Mouse (Mus musculus): ENCODE data around the gene Fam20c. TPM values are rescaled to one million over a fixed set of nuclear protein-coding genes. Genes with fewer than 3 reads are reported as not detected.

Fam20c gene
- polyA plus RNA-seq, 1 experiment from 2014 or later = 3.4 TPM

GRCm38 (mm10) chr5:138755121-138755452 is 773 bp downstream of the Fam20c start:
- WGBS = under 1% methylated on average over 30 of the region's 34 CpGs
- Histone ChIP-seq H3K9ac (ENCODE audit: low read depth, low read length) (peak overlapping the region; percentile 86), H3K4me2 (ENCODE audit: low read depth, low read length) (peak overlapping the region; percentile 97), H3K9me3 (ENCODE audit: control insufficient read depth, low read length) (no peaks in the 10 kb centered on the region), H3K27me3 (replicated peaks; ENCODE audit: control insufficient read depth, insufficient read depth, low read length) (peaks cover 11% of the 10 kb centered on the region; the same call in 1 of the 2 replicates), H3K4me3 (ENCODE audit: low read length) (peak overlapping the region; percentile 69), H3K4me1 (ENCODE audit: control insufficient read depth, insufficient read depth, low read length) (peaks cover 25% of the 10 kb centered on the region), H3K27ac (ENCODE audit: low read length) (no peak overlapping the region), H3K36me3 (ENCODE audit: control insufficient read depth, insufficient read depth, low read length) (no peaks in the 10 kb centered on the region)
- ATAC-seq = no peak

GRCm38 (mm10) chr5:138755453-138756301 is 1.4 kb downstream of the Fam20c start:
- Histone ChIP-seq H3K4me2 (ENCODE audit: low read depth, low read length) (peak overlapping the region; percentile 97), H3K27ac (ENCODE audit: low read length) (0 out of 2 replicates have a peak overlapping the region, but pooled peaks have one; percentile 34), H3K9ac (ENCODE audit: low read depth, low read length) (peak overlapping the region; percentile 86), H3K4me1 (ENCODE audit: control insufficient read depth, insufficient read depth, low read length) (peaks cover 25% of the 10 kb centered on the region), H3K9me3 (ENCODE audit: control insufficient read depth, low read length) (no peaks in the 10 kb centered on the region), H3K4me3 (ENCODE audit: low read length) (peak overlapping the region; percentile 69), H3K27me3 (replicated peaks; ENCODE audit: control insufficient read depth, insufficient read depth, low read length) (peaks cover 11% of the 10 kb centered on the region; the same call in 1 of the 2 replicates), H3K36me3 (ENCODE audit: control insufficient read depth, insufficient read depth, low read length) (no peaks in the 10 kb centered on the region)
- WGBS = 1% methylated on average over 61 of the region's 61 CpGs
- peak; percentile 3 for ATAC-seq

- H3K4me3 ChIP-seq (ENCODE audit: low read length) = peak overlapping the region; percentile 69
- ATAC-seq = peak; percentile 18; the same call in 1 of the 2 replicates
- H3K9me3 ChIP-seq (ENCODE audit: control insufficient read depth, low read length) = no peaks in the 10 kb centered on the region
- H3K27me3 ChIP-seq (replicated peaks; ENCODE audit: control insufficient read depth, insufficient read depth, low read length) = peaks cover 11% of the 10 kb centered on the region; the same call in 1 of the 2 replicates
- peak overlapping the region; percentile 34; the same call in 1 of the 2 replicates for H3K27ac ChIP-seq (ENCODE audit: low read length)
- peak overlapping the region; percentile 86 for H3K9ac ChIP-seq (ENCODE audit: low read depth, low read length)
- H3K4me1 ChIP-seq (ENCODE audit: control insufficient read depth, insufficient read depth, low read length) = peaks cover 25% of the 10 kb centered on the region
- H3K36me3 ChIP-seq (ENCODE audit: control insufficient read depth, insufficient read depth, low read length) = no peaks in the 10 kb centered on the region
- WGBS = 17% methylated on average over 15 of the region's 15 CpGs
- H3K4me2 ChIP-seq (ENCODE audit: low read depth, low read length) = peak overlapping the region; percentile 97
Observed at GRCm38 (mm10) chr5:138756311-138757085, 2.2 kb downstream of the Fam20c start.

GRCm38 (mm10) chr5:138757135-138757534 is 2.8 kb downstream of the Fam20c start:
- peak overlapping the region; percentile 97 for H3K4me2 ChIP-seq (ENCODE audit: low read depth, low read length)
- WGBS = 53% methylated on average over 6 of the region's 6 CpGs
- no peak for ATAC-seq
- H3K27ac ChIP-seq (ENCODE audit: low read length) = peak overlapping the region; percentile 26; the same call in 1 of the 2 replicates
- H3K36me3 ChIP-seq (ENCODE audit: control insufficient read depth, insufficient read depth, low read length) = no peaks in the 10 kb centered on the region
- H3K4me3 ChIP-seq (ENCODE audit: low read length) = peak overlapping the region; percentile 69
- H3K4me1 ChIP-seq (ENCODE audit: control insufficient read depth, insufficient read depth, low read length) = peaks cover 25% of the 10 kb centered on the region
- H3K9ac ChIP-seq (ENCODE audit: low read depth, low read length) = no peak overlapping the region
- H3K27me3 ChIP-seq (replicated peaks; ENCODE audit: control insufficient read depth, insufficient read depth, low read length) = peaks cover 11% of the 10 kb centered on the region; the same call in 1 of the 2 replicates
- H3K9me3 ChIP-seq (ENCODE audit: control insufficient read depth, low read length) = no peaks in the 10 kb centered on the region

- no peak overlapping the region for H3K27ac ChIP-seq (ENCODE audit: low read length)
- no peak for ATAC-seq
- H3K36me3 ChIP-seq (ENCODE audit: control insufficient read depth, insufficient read depth, low read length) = no peaks in the 10 kb centered on the region
- H3K4me3 ChIP-seq (ENCODE audit: low read length) = no peak overlapping the region
- no peak overlapping the region for H3K4me2 ChIP-seq (ENCODE audit: low read depth, low read length)
- peaks cover 11% of the 10 kb centered on the region; the same call in 1 of the 2 replicates for H3K27me3 ChIP-seq (replicated peaks; ENCODE audit: control insufficient read depth, insufficient read depth, low read length)
- WGBS = 89% methylated on average over 12 of the region's 12 CpGs
- no peak overlapping the region for H3K9ac ChIP-seq (ENCODE audit: low read depth, low read length)
- H3K4me1 ChIP-seq (ENCODE audit: control insufficient read depth, insufficient read depth, low read length) = peaks cover 25% of the 10 kb centered on the region
- H3K9me3 ChIP-seq (ENCODE audit: control insufficient read depth, low read length) = no peaks in the 10 kb centered on the region
Observed at GRCm38 (mm10) chr5:138757616-138758015, 3.3 kb downstream of the Fam20c start.

- H3K4me1 ChIP-seq (ENCODE audit: control insufficient read depth, insufficient read depth, low read length) = peaks cover 23% of the 10 kb centered on the region
- WGBS = 52% methylated on average over 3 of the region's 3 CpGs
Observed at GRCm38 (mm10) chr5:138758533-138758932, 4.2 kb downstream of the Fam20c start.

GRCm38 (mm10) chr5:138761836-138762334 is 7.6 kb downstream of the Fam20c start:
- peaks cover 4% of the 10 kb centered on the region; the same call in 1 of the 2 replicates for H3K36me3 ChIP-seq (ENCODE audit: control insufficient read depth, insufficient read depth, low read length)
- H3K4me1 ChIP-seq (ENCODE audit: control insufficient read depth, insufficient read depth, low read length) = peaks cover under 1% of the 10 kb centered on the region; the same call in 1 of the 2 replicates
- 54% methylated on average over 5 of the region's 5 CpGs for WGBS
- H3K27me3 ChIP-seq (replicated peaks; ENCODE audit: control insufficient read depth, insufficient read depth, low read length) = no peaks in the 10 kb centered on the region
- ATAC-seq = no peak
- no peak overlapping the region for H3K4me3 ChIP-seq (ENCODE audit: low read length)
- no peak overlapping the region for H3K4me2 ChIP-seq (ENCODE audit: low read depth, low read length)
- no peak overlapping the region for H3K9ac ChIP-seq (ENCODE audit: low read depth, low read length)
- H3K27ac ChIP-seq (ENCODE audit: low read length) = no peak overlapping the region
- H3K9me3 ChIP-seq (ENCODE audit: control insufficient read depth, low read length) = no peaks in the 10 kb centered on the region

More at GRCm38 (mm10) chr5:138758533-138758932, 4.2 kb downstream of the Fam20c start:
- ATAC-seq = no peak
- Histone ChIP-seq H3K27me3 (replicated peaks; ENCODE audit: control insufficient read depth, insufficient read depth, low read length) (peaks cover 11% of the 10 kb centered on the region; the same call in 1 of the 2 replicates), H3K4me3 (ENCODE audit: low read length) (no peak overlapping the region), H3K36me3 (ENCODE audit: control insufficient read depth, insufficient read depth, low read length) (no peaks in the 10 kb centered on the region), H3K4me2 (ENCODE audit: low read depth, low read length) (no peak overlapping the region), H3K9me3 (ENCODE audit: control insufficient read depth, low read length) (no peaks in the 10 kb centered on the region), H3K9ac (ENCODE audit: low read depth, low read length) (no peak overlapping the region), H3K27ac (ENCODE audit: low read length) (no peak overlapping the region)

- Histone ChIP-seq H3K9me3 (ENCODE audit: control insufficient read depth, low read length) (no peaks in the 10 kb centered on the region), H3K27ac (ENCODE audit: low read length) (no peak overlapping the region), H3K36me3 (ENCODE audit: control insufficient read depth, insufficient read depth, low read length) (peaks cover 4% of the 10 kb centered on the region; the same call in 1 of the 2 replicates), H3K27me3 (replicated peaks; ENCODE audit: control insufficient read depth, insufficient read depth, low read length) (no peaks in the 10 kb centered on the region), H3K4me2 (ENCODE audit: low read depth, low read length) (no peak overlapping the region), H3K4me1 (ENCODE audit: control insufficient read depth, insufficient read depth, low read length) (no peaks in the 10 kb centered on the region), H3K4me3 (ENCODE audit: low read length) (no peak overlapping the region), H3K9ac (ENCODE audit: low read depth, low read length) (no peak overlapping the region)
- WGBS = 78% methylated on average over 4 of the region's 4 CpGs
- no peak for ATAC-seq
Observed at GRCm38 (mm10) chr5:138762361-138762760, 8.0 kb downstream of the Fam20c start.

- Histone ChIP-seq H3K9ac (ENCODE audit: low read depth, low read length) (no peak overlapping the region), H3K4me3 (ENCODE audit: low read length) (no peak overlapping the region), H3K27me3 (replicated peaks; ENCODE audit: control insufficient read depth, insufficient read depth, low read length) (no peaks in the 10 kb centered on the region), H3K9me3 (ENCODE audit: control insufficient read depth, low read length) (no peaks in the 10 kb centered on the region), H3K4me1 (ENCODE audit: control insufficient read depth, insufficient read depth, low read length) (no peaks in the 10 kb centered on the region), H3K4me2 (ENCODE audit: low read depth, low read length) (no peak overlapping the region), H3K27ac (ENCODE audit: low read length) (no peak overlapping the region), H3K36me3 (ENCODE audit: control insufficient read depth, insufficient read depth, low read length) (peaks cover 4% of the 10 kb centered on the region; the same call in 1 of the 2 replicates)
- no peak for ATAC-seq
- WGBS = 78% methylated on average over 8 of the region's 8 CpGs
Observed at GRCm38 (mm10) chr5:138764601-138765000, 10.3 kb downstream of the Fam20c start.

All from intestine, embryonic 16.5 days (tissue).